Mouse (Mus musculus) heart, adult 2 months (tissue): ENCODE measurements around the gene Wbp11.

Source experiments
- CTCF ChIP-seq: fragments of 200-600 bp; IDR thresholded peaks from 2 replicates; pipeline ENCODE4 v1.8.1; 2022; ENCODE audit warnings: antibody characterized with exemption, mild to moderate bottlenecking, moderate library complexity
- EP300 ChIP-seq: fragments of 200-500 bp; IDR thresholded peaks from 2 replicates; pipeline ENCODE4 v1.6.1; 2011; ENCODE audit warnings: low read depth, low read length, control low read depth; ENCODE audit not compliant: insufficient read depth

DNA sequence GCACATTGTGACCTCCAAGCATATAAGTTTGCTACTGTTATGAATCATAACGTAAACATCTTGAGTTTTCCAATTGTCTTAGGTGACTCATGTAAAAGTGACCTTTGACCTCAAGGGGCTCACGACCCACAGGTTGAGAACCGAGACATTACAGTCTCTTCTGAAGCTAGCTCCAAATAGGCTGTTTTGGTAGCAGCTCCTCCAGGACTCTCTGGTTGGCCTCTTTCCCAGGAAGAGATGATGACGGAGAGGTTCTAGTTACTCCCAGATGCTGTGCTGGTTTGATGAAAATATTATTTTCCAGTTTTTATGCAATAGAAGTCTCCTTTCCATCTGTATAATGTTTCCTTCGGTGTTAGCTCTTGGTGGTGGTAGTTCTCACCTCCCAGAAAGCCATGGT, 40.9 kb upstream of the Wbp11 start:
- TF ChIP-seq CTCF (no peak), EP300 (no peak)
